Mouse (Mus musculus): ENCODE data around the gene Cmtr2.

The Cmtr2 gene

DNA sequence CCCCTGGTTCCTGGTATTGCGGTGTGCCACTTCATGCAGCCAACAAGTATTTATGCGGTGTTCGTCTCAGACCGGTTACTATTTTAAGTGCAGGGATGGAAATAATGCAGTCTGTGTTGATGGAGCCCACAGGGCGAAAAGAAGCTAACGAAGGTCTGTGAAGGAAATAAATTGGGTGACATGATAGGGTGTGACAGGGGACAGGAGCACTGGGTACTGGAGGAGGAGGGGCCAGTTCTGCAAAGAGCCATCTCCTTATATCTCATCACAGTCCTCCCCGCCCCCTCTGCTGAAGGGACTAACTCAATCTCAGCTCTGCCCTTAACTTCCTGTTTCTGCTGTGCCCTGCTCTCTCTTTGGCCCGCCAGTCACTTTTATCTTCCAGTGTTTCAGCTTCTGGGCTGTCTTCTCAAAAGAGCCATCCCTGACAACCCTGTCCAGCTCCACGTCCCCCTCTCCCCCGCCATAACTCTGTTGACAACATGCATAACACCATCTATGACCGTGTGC, 50.4 kb downstream of the Cmtr2 start:
- DNase-seq, result no peak

DNA sequence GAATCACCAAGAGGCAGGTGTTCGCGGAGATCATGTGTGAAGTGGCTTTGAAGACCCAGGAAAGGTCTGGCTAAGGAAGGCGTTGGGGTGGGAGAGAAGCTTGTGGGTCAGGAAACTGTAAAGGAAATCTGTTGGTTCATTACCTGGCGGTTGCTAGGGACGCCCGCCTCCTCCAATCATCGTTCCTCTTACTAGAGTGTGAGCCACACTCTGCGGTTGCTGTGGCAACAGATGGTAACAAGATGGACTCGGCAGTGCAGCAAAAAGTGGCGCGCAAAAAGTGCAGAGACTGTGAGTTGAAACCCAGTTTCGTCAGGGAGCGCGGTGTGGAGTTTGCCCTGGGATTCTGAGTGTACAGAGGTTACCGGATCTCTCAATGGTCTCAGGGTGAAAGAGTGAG, 51.3 kb downstream of the Cmtr2 start, which contains the start of gene Hydin:
Gene Hydin (plus strand): TSS at position 237 of the 400 bp plus-strand sequence.
- peak; percentile 72 for DNase-seq

GRCm38 (mm10) chr8:110267268-110267667, 51.8 kb downstream of the Cmtr2 start:
- no peak for DNase-seq

DNA sequence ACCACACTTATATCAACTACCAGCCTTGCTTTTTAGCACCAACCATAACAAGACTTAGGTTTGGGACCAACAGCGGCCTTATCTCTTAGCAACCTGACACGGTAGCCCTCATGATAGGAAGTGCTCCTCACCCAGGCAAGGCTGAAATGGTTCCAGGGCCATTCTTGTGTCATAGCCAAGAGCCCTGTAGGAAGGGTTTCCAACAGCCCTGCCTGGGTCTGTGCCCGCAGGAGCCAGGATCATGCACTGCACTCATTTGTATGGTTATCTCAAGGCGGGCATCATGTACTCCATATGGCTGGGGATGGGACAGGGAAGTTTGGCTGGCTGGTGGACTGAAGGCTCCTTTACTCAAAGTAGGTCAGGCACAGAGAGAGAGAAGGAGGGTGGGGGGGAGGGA, 55.2 kb downstream of the Cmtr2 start:
- DNase-seq, result no peak

- no peak for DNase-seq
Measured at GRCm38 (mm10) chr8:110273394-110273793, 57.9 kb downstream of the Cmtr2 start.
